Mouse (Mus musculus) olfactory bulb, adult 2 months (tissue): ENCODE results near the gene Gpr182. TPM values are rescaled to one million over a fixed set of nuclear protein-coding genes. Genes with fewer than 3 reads are reported as not detected.

Source experiments
- H3K27ac ChIP-seq: fragments of 200-500 bp; 2 replicates; pipeline ENCODE4 v1.5.1; 2012; ENCODE audit warnings: low read depth, low read length; ENCODE audit not compliant: insufficient read depth
- H3K4me1 ChIP-seq: fragments of 200-500 bp; 2 replicates; pipeline ENCODE4 v1.6.1; 2012; ENCODE audit warnings: low read length; ENCODE audit not compliant: control insufficient read depth, insufficient read depth
- H3K4me3 ChIP-seq: fragments of 200-500 bp; 2 replicates; pipeline ENCODE4 v1.5.1; 2012; ENCODE audit warnings: mild to moderate bottlenecking, low read depth, low read length, moderate library complexity; ENCODE audit not compliant: insufficient read depth
- CTCF ChIP-seq: fragments of 200-500 bp; IDR thresholded peaks from 2 replicates; pipeline ENCODE4 v1.5.1; 2012; ENCODE audit warnings: low read depth, mild to moderate bottlenecking, low read length, moderate library complexity; ENCODE audit not compliant: insufficient read depth
- POLR2A ChIP-seq: fragments of 200-500 bp; IDR thresholded peaks from 2 replicates; pipeline ENCODE4 v1.6.1; 2012; ENCODE audit warnings: mild to moderate bottlenecking, low read depth, low read length, moderate library complexity; ENCODE audit not compliant: insufficient read depth
- WGBS: fragments of 180-500 bp; shearing (Covaris S2); methylation state at CpG from one replicate; pipeline ENCODE4 v1.1.7; 2018; 5-methylcytosine and 5-hydroxymethylcytosine counted together
- polyA plus RNA-seq: library from polyadenylated mRNA; stranded (reverse); fragments of >200 nt; gene quantifications from 2 replicates; pipeline ENCODE4 v1.2.4, GENCODE M21; 2012; ENCODE audit warnings: low replicate concordance; ENCODE audit not compliant: missing spikeins, insufficient read depth, insufficient read length

Gpr182 gene
- polyA plus RNA-seq, 1 experiment = not detected

GRCm38 (mm10) chr10:127728437-127728836, 23.1 kb downstream of the Gpr182 start:
- no peak for TF ChIP-seq POLR2A
- no peak for TF ChIP-seq CTCF
- Histone ChIP-seq H3K4me1 (peaks cover 18% of the 10 kb centered on the region), H3K4me3 (no peak overlapping the region), H3K27ac (no peak overlapping the region)
- 49% methylated on average over 8 of the region's 8 CpGs for WGBS

GRCm38 (mm10) chr10:127725136-127725535, 26.4 kb downstream of the Gpr182 start:
- H3K27ac ChIP-seq = no peak overlapping the region
- 97% methylated on average over 4 of the region's 4 CpGs for WGBS
- TF ChIP-seq POLR2A = no peak
- no peak for TF ChIP-seq CTCF
- peaks cover 34% of the 10 kb centered on the region for H3K4me1 ChIP-seq
- H3K4me3 ChIP-seq = no peak overlapping the region

DNA sequence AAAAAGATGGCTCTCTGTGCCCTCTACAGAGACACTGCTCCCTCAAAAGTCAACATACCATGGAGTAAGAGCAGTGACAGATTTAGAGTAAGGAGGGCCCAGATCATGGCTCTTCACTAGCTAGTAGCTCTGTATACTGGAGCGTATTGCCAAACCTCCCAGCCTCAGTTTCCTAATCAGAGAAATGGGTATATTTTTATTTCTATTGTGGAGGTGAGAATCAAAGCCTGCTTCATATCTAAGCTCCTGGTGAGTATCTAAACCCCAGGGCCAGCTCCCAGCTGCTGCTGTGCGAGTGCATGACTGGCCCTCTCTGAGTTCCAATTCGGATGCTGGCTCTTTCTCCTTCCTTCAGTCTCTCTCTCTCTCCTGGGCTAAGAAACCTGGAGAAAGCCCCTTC, 27.4 kb downstream of the Gpr182 start, which contains the start of gene Tac2:
Gene Tac2, plus strand, starts transcription at position 301 of the 400 bp plus-strand sequence.
- TF ChIP-seq POLR2A = no peak
- no peak for TF ChIP-seq CTCF
- Histone ChIP-seq H3K4me1 (peaks cover 36% of the 10 kb centered on the region), H3K4me3 (no peak within 1 kb of the TSS), H3K27ac (no peak within 1 kb of the TSS)
- 89% methylated on average over 3 of the region's 3 CpGs for WGBS

- 0 out of 2 replicates have a peak overlapping the region, but pooled peaks have one; percentile 54 for H3K27ac ChIP-seq
- TF ChIP-seq POLR2A (no peak), CTCF (no peak)
- H3K4me3 ChIP-seq = peak overlapping the region; percentile 8; the same call in 1 of the 2 replicates
- WGBS = 30% methylated on average over 20 of the region's 20 CpGs
- H3K4me1 ChIP-seq = peaks cover 28% of the 10 kb centered on the region
Measured at GRCm38 (mm10) chr10:127721671-127722418, 29.7 kb downstream of the Gpr182 start.

- TF ChIP-seq CTCF = no peak
- TF ChIP-seq POLR2A = no peak
- no peak overlapping the region for H3K27ac ChIP-seq
Measured at GRCm38 (mm10) chr10:127712736-127713135, 38.8 kb downstream of the Gpr182 start.

GRCm38 (mm10) chr10:127710331-127710730, 41.2 kb downstream of the Gpr182 start:
- WGBS = 91% methylated on average over 13 of the region's 13 CpGs
- H3K4me1 ChIP-seq = no peaks in the 10 kb centered on the region
- TF ChIP-seq POLR2A = no peak
- H3K4me3 ChIP-seq = no peak overlapping the region
- no peak overlapping the region for H3K27ac ChIP-seq

More at GRCm38 (mm10) chr10:127712736-127713135, 38.8 kb downstream of the Gpr182 start:
- Histone ChIP-seq H3K4me3 (no peak overlapping the region), H3K4me1 (no peaks in the 10 kb centered on the region)
- 86% methylated on average over 6 of the region's 6 CpGs for WGBS

GRCm38 (mm10) chr10:127708850-127709370, 42.6 kb downstream of the Gpr182 start:
- WGBS = 78% methylated on average over 3 of the region's 3 CpGs
- H3K4me3 ChIP-seq = no peak overlapping the region
- no peak for TF ChIP-seq POLR2A
- no peak for TF ChIP-seq CTCF
- no peaks in the 10 kb centered on the region for H3K4me1 ChIP-seq
- no peak overlapping the region for H3K27ac ChIP-seq

- H3K4me3 ChIP-seq = no peak overlapping the region
- no peak overlapping the region for H3K27ac ChIP-seq
- no peaks in the 10 kb centered on the region for H3K4me1 ChIP-seq
- 88% methylated on average over 7 of the region's 7 CpGs for WGBS
- no peak for TF ChIP-seq POLR2A
- no peak for TF ChIP-seq CTCF
Measured at GRCm38 (mm10) chr10:127707721-127708120, 43.8 kb downstream of the Gpr182 start.

GRCm38 (mm10) chr10:127705783-127706182, 45.7 kb downstream of the Gpr182 start:
- TF ChIP-seq POLR2A (no peak), CTCF (no peak)
- Histone ChIP-seq H3K4me1 (no peaks in the 10 kb centered on the region), H3K4me3 (no peak overlapping the region), H3K27ac (no peak overlapping the region)
- 91% methylated on average over 4 of the region's 4 CpGs for WGBS
